Mouse (Mus musculus) layer of hippocampus, postnatal 25 days (tissue): Measurements from ENCODE around the gene Cldn19. TPM values are rescaled to one million over a fixed set of nuclear protein-coding genes. Genes with fewer than 3 reads are reported as not detected.
A peak's percentile ranks its signal among the peaks of the same experiment; 100 is the strongest.

Experiments
- DNase-seq, 2 experiments: peaks; one replicate each; pipeline ENCODE4 v3.0.0; 2022; ENCODE audit warnings: mixed read lengths in 2 of 2, low spot score in 1 of 2; ENCODE audit errors: extremely low spot score in 1 of 2
- total RNA-seq, 2 experiments: library from RNA; stranded (reverse); gene quantifications; 2 replicates each; pipeline ENCODE4 v1.2.3; 2021

The Cldn19 gene
- total RNA-seq, 2 experiments from 2014 or later, result 0.32 to 0.33 TPM

DNA sequence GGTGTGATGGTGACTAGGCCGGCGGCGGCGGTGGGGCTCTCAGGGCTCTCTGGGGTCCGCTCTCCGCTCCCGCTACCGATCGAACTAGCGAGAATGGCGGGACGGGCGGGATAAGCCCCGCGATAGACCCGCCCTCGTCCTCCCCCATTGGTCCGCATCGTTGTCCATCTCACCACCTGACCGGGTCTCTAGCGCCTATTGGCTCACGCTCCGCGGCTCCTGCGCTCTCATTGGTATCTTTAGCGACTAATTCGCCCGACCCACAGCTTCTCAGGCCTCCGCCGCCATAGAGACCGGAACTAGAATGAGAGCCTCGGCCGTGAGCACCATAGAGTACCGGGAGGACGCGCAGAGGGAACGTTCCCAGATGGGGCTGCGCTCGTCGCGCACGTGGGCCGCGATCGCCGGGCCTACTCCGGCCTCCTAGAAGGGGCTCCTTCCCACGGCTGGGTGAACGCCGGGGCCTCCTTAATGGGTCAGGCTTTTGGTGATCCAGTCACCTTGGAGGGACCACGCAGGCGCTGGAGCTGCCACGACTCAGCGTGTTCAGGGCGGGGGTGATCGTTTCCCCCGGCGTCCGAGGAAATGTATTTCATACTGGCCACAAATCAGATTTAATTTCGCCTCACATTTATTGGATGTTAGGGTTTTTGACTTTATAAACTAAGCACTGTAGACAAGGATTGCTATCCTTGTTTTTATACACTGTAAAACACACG lies 39.4 kb downstream of the Cldn19 start, which contains the start of gene Ybx1:
TSS of gene Ybx1 (minus strand) at position 190 of the 719 bp plus-strand sequence.
- DNase-seq, result peak; percentile 100

GRCm38 (mm10) chr4:119295134-119295453 lies 39.9 kb downstream of the Cldn19 start:
- no peak for DNase-seq

- no peak for DNase-seq
Measured at GRCm38 (mm10) chr4:119297361-119297760, 42.1 kb downstream of the Cldn19 start.

DNA sequence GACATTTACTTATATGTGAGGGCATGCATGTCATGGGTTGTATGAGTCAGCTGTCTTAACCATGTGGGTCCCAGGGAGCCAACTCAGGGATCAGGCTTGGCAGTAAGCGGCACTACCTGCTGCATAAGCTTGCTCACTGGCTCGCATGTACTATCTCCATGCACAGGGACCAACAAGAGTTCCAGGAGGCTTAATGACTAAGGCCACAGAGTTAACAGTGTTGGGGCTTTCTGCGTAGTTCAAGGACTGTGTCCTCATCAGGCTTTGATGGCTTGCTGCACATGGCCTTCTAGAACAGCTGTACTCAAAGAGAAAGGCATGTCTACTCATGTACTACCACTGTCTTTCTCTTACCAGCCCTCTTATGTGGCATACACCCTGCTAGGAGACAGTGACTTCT lies 45.5 kb downstream of the Cldn19 start:
- DNase-seq, result no peak

DNA sequence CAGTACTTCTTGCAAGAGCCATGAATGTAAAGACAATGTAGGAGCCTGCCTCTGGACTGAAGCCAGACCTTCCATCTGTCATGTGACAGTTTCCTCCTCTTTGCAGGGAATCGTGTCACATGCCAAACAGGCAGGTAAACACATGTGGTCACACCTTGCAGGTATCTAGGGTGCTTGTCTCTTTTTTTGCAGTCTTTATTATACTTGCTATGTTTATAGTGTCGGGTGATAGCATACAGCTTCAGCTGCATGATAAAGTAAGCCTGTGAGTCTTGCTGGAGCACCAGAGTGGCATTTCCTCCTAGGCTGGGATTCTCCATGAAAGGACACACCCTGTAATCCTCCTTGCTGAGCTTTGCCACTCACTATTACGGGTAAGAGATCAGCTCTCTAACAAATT lies 46.6 kb downstream of the Cldn19 start:
- no peak for DNase-seq

DNA sequence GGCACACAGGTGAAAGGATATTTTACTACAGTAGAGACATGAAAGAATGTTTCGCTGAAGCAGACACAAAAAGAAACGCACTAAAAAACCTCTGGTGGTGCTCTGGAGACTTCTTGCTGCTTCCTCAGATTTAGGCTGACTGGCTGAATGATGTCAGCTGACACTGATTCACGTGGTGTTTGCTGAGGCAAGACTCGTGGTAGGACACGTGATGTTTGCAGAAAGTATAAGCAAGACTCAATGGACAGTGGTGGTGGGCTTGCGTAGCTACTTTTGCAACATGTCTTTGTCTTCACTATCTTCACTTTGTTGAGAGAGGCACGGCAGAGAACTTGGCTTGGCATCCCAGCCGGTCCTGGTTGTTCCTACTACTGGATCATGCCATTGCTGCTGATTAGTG lies 48.1 kb downstream of the Cldn19 start:
- DNase-seq, result no peak

DNA sequence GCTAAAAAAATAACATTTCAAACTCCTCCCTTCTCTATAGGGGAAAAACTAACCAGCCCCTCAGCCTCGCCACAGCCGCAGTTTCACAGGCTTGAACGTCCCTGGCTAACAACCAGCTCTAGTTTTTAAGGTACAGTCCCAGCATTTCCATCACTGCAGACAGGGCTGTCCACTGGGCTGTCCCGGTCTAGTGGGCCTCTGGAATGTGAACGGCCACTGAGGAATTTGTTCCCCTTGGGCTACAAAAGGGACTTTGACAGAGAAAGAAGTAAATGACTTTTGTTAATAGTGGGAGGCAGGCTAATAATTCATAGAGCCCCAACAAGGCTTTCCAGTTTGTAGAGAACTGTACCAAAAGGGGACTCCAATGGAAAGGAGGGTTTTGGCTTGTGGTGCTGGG lies 50.2 kb downstream of the Cldn19 start:
- DNase-seq, result no peak

Other genes starting within 250 kb of the Cldn19 start
- 10 to 100 TPM; 70.9 to 98.4 TPM for gene Slc2a1, start 146.7 kb upstream of the Cldn19 start, total RNA-seq
- gene Zfp691, start 81.2 kb upstream of the Cldn19 start, total RNA-seq, result 1 to 10 TPM; 6.0 to 8.3 TPM
- gene Ermap, start 65.4 kb upstream of the Cldn19 start, total RNA-seq, result under 1 TPM; 0.31 to 0.47 TPM
- 10 to 100 TPM; 17.3 to 20.1 TPM for gene Svbp, start 60.1 kb upstream of the Cldn19 start, total RNA-seq
- gene Tmem269, start 37.2 kb upstream of the Cldn19 start, total RNA-seq, result under 1 TPM in 1 of 2 experiments, not detected in 1; 0.34 TPM
- 10 to 100 TPM; 32.4 to 36.7 TPM for gene AU022252, start 22.7 kb upstream of the Cldn19 start, total RNA-seq
- gene P3h1, start 22.5 kb upstream of the Cldn19 start, total RNA-seq, result 1 to 10 TPM; 7.5 to 7.7 TPM
- 100 to 1,000 TPM; 287 to 320 TPM for gene Ybx1, start 39.2 kb downstream of the Cldn19 start, total RNA-seq
- gene Ppih, start 65.1 kb downstream of the Cldn19 start, total RNA-seq, result 10 to 100 TPM; 19.1 to 20.2 TPM
- gene Ccdc30, start 160.1 kb downstream of the Cldn19 start, total RNA-seq, result 10 to 100 TPM; 19.8 to 26.1 TPM
- gene Ppcs, start 167.0 kb downstream of the Cldn19 start, total RNA-seq, result 1 to 10 TPM; 5.7 to 5.8 TPM
- under 1 TPM; 0.49 to 0.61 TPM for gene Zmynd12, start 167.4 kb downstream of the Cldn19 start, total RNA-seq
- 10 to 100 TPM; 12.5 to 13.7 TPM for gene Rimkla, start 237.2 kb downstream of the Cldn19 start, total RNA-seq